Mouse (Mus musculus) stomach, embryonic 15.5 days (tissue): ENCODE results near the gene Unc119. TPM values are rescaled to one million over a fixed set of nuclear protein-coding genes. Genes with fewer than 3 reads are reported as not detected.
A peak's percentile ranks its signal among the peaks of the same experiment; 100 is the strongest.

ENCODE experiments used
- ATAC-seq: fragments of 200-750 bp; cut with Nextera tagmentation; 2 replicates; pipeline ENCODE4 v1.8.0; 2017; ENCODE audit warnings: low read depth, moderate number of reproducible peaks, moderate TSS enrichment; ENCODE audit not compliant: insufficient read depth, low FRiP score
- H3K27ac ChIP-seq: fragments of 300-500 bp; sonication (generic); 2 replicates; pipeline ENCODE4 v1.5.1; 2015; ENCODE audit warnings: mild to moderate bottlenecking, inconsistent platforms
- H3K27me3 ChIP-seq: fragments of 300-500 bp; sonication (generic); replicated peaks from 2 replicates; pipeline ENCODE4 v1.6.1; 2015; ENCODE audit warnings: inconsistent platforms
- H3K36me3 ChIP-seq: fragments of 300-500 bp; sonication (generic); 2 replicates; pipeline ENCODE4 v1.6.1; 2015; ENCODE audit warnings: inconsistent platforms
- H3K4me1 ChIP-seq: fragments of 300-500 bp; sonication (generic); 2 replicates; pipeline ENCODE4 v1.6.1; 2015; ENCODE audit warnings: inconsistent platforms
- H3K4me2 ChIP-seq: fragments of 300-500 bp; sonication (generic); 2 replicates; pipeline ENCODE4 v1.6.1; 2015; ENCODE audit warnings: mild to moderate bottlenecking, inconsistent platforms
- H3K4me3 ChIP-seq: fragments of 300-500 bp; sonication (generic); replicated peaks from 2 replicates; pipeline ENCODE4 v1.5.1; 2015; ENCODE audit warnings: inconsistent platforms
- H3K9ac ChIP-seq: fragments of 300-500 bp; sonication (generic); 2 replicates; pipeline ENCODE4 v1.6.1; 2015; ENCODE audit warnings: inconsistent platforms
- H3K9me3 ChIP-seq: fragments of 300-500 bp; sonication (generic); 2 replicates; pipeline ENCODE4 v1.6.1; 2016; ENCODE audit warnings: inconsistent platforms
- WGBS: fragments of 180-500 bp; shearing (Covaris S2); methylation state at CpG from one replicate; pipeline ENCODE4 v1.1.7; 2015; 5-methylcytosine and 5-hydroxymethylcytosine counted together
- polyA plus RNA-seq: library from polyadenylated mRNA; unstranded; fragments of >200 nt; fragmentation: Nextera tagmentation; extraction: Ambion mirVana; gene quantifications from 2 replicates; pipeline ENCODE4 v1.2.1, GENCODE M21; 2015

Gene Unc119
- polyA plus RNA-seq, 1 experiment from 2014 or later: 34.1 TPM

GRCm38 (mm10) chr11:78358330-78359007 lies 15.2 kb downstream of the Unc119 start:
- no peak for ATAC-seq
- no peaks in the 10 kb centered on the region for H3K4me1 ChIP-seq
- WGBS: 15% methylated on average over 22 of the region's 22 CpGs

GRCm38 (mm10) chr11:78360125-78360788 lies 17.0 kb downstream of the Unc119 start:
- no peaks in the 10 kb centered on the region for H3K4me1 ChIP-seq
- H3K27me3 ChIP-seq: no peaks in the 10 kb centered on the region
- 8% methylated on average over 13 of the region's 13 CpGs for WGBS
- no peaks in the 10 kb centered on the region for H3K9me3 ChIP-seq
- no peak overlapping the region for H3K27ac ChIP-seq
- peak overlapping the region; percentile 34 for H3K4me3 ChIP-seq
- H3K9ac ChIP-seq: no peak overlapping the region
- peak overlapping the region; percentile 54 for H3K4me2 ChIP-seq
- H3K36me3 ChIP-seq: no peaks in the 10 kb centered on the region
- ATAC-seq: peak; percentile 38; the same call in 1 of the 2 replicates

More at GRCm38 (mm10) chr11:78358330-78359007, 15.2 kb downstream of the Unc119 start:
- no peaks in the 10 kb centered on the region for H3K9me3 ChIP-seq
- H3K27me3 ChIP-seq: no peaks in the 10 kb centered on the region
- no peak overlapping the region for H3K27ac ChIP-seq
- no peaks in the 10 kb centered on the region for H3K36me3 ChIP-seq
- no peak overlapping the region for H3K4me2 ChIP-seq
- no peak overlapping the region for H3K9ac ChIP-seq
- no peak overlapping the region for H3K4me3 ChIP-seq

- Histone ChIP-seq H3K4me3 (no peak overlapping the region), H3K9me3 (no peaks in the 10 kb centered on the region), H3K27ac (no peak overlapping the region), H3K4me2 (peak overlapping the region; percentile 54; the same call in 1 of the 2 replicates), H3K36me3 (no peaks in the 10 kb centered on the region), H3K4me1 (no peaks in the 10 kb centered on the region), H3K27me3 (no peaks in the 10 kb centered on the region), H3K9ac (no peak overlapping the region)
- 60% methylated on average over 2 of the region's 2 CpGs for WGBS
- no peak for ATAC-seq
These were observed 17.5 kb downstream of the Unc119 start for GRCm38 (mm10) chr11:78360789-78361131.

GRCm38 (mm10) chr11:78363309-78364007 lies 20.2 kb downstream of the Unc119 start:
- H3K27ac ChIP-seq: no peak overlapping the region
- no peak for ATAC-seq

GRCm38 (mm10) chr11:78364103-78364502 lies 20.8 kb downstream of the Unc119 start:
- Histone ChIP-seq H3K36me3 (no peaks in the 10 kb centered on the region), H3K27me3 (no peaks in the 10 kb centered on the region), H3K4me1 (no peaks in the 10 kb centered on the region), H3K4me3 (no peak overlapping the region), H3K9me3 (no peaks in the 10 kb centered on the region), H3K4me2 (no peak overlapping the region), H3K9ac (no peak overlapping the region), H3K27ac (no peak overlapping the region)
- no peak for ATAC-seq
- 27% methylated on average over 8 of the region's 8 CpGs for WGBS

More at GRCm38 (mm10) chr11:78363309-78364007, 20.2 kb downstream of the Unc119 start:
- Histone ChIP-seq H3K4me3 (no peak overlapping the region), H3K4me2 (no peak overlapping the region), H3K9me3 (no peaks in the 10 kb centered on the region), H3K36me3 (no peaks in the 10 kb centered on the region), H3K27me3 (no peaks in the 10 kb centered on the region), H3K4me1 (no peaks in the 10 kb centered on the region), H3K9ac (no peak overlapping the region)
- 73% methylated on average over 13 of the region's 13 CpGs for WGBS

DNA sequence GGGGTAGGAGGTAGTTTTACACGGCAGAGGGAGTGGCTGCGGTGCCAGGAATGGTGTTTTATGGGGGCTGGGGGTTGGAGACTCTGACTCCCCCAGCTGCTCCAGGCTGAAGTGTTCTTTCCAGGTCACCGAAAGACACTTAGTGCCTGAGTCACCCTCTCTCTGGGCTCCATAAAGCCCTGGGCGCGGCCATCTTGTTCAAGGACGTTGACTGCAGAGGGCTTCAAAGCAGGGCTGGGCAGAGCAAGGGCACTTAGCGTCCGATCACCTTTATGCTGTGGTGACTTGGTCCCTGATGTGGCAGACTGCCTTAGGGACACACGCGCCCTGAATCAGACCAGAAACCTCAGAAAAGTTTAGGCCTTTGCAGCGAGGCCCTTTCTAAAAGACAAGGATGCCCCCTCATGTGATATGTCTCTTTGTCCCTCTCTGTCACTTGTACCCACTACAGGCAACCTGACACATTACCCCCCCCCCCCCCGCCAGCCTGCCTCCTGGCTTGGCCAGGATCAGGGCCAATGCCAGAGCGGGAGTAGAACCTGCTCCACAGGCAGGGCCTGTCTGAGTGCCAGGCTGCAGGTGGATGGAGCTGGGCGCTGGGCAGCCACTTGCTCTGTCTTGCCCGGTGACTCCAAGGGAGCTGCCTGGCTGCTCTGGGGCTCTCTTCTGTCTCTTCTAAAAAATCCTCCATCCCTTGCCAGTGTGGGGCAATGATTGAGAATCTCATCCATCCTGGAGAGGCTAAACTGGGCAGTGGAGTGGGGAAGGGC lies 24.4 kb downstream of the Unc119 start:
- no peak for ATAC-seq
- H3K4me3 ChIP-seq: no peak overlapping the region
- no peak overlapping the region for H3K27ac ChIP-seq
- no peak overlapping the region for H3K4me2 ChIP-seq
- no peaks in the 10 kb centered on the region for H3K36me3 ChIP-seq
- WGBS: 83% methylated on average over 15 of the region's 15 CpGs
- H3K27me3 ChIP-seq: no peaks in the 10 kb centered on the region
- peaks cover 7% of the 10 kb centered on the region; the same call in 1 of the 2 replicates for H3K4me1 ChIP-seq
- H3K9ac ChIP-seq: no peak overlapping the region
- no peaks in the 10 kb centered on the region for H3K9me3 ChIP-seq

DNA sequence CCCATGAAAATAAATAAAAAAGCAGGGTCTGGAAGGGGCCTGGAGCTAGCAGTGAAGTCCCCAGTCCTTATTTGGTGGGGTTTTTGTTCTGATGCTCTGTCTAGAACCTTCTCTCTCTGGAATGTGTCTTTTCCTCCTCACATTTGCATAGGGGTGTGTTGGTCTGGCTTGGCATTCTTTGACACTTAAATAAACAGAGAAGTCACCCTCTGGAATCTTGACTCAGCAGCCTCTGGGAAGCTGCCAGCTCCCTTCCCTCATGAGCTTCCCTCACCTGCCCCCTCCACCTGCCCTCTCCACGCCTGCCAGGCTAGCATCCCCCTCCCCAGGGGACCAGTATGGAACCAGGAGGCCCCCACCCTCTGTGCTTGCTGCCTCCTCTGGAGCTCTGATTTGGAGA lies 27.1 kb downstream of the Unc119 start:
- Histone ChIP-seq H3K36me3 (no peaks in the 10 kb centered on the region), H3K4me1 (peaks cover 7% of the 10 kb centered on the region; the same call in 1 of the 2 replicates), H3K27me3 (no peaks in the 10 kb centered on the region), H3K27ac (no peak overlapping the region), H3K9me3 (no peaks in the 10 kb centered on the region), H3K9ac (no peak overlapping the region), H3K4me2 (no peak overlapping the region), H3K4me3 (no peak overlapping the region)
- 48% methylated on average over 1 of the region's 1 CpGs for WGBS
- no peak for ATAC-seq

- no peak overlapping the region for H3K4me3 ChIP-seq
- H3K4me2 ChIP-seq: no peak overlapping the region
- no peak for ATAC-seq
- no peaks in the 10 kb centered on the region for H3K27me3 ChIP-seq
- H3K9me3 ChIP-seq: no peaks in the 10 kb centered on the region
- 90% methylated on average over 11 of the region's 11 CpGs for WGBS
- no peak overlapping the region for H3K27ac ChIP-seq
- no peak overlapping the region for H3K9ac ChIP-seq
- no peaks in the 10 kb centered on the region for H3K36me3 ChIP-seq
- peaks cover 7% of the 10 kb centered on the region; the same call in 1 of the 2 replicates for H3K4me1 ChIP-seq
These were observed 28.4 kb downstream of the Unc119 start for GRCm38 (mm10) chr11:78371711-78372110.

DNA sequence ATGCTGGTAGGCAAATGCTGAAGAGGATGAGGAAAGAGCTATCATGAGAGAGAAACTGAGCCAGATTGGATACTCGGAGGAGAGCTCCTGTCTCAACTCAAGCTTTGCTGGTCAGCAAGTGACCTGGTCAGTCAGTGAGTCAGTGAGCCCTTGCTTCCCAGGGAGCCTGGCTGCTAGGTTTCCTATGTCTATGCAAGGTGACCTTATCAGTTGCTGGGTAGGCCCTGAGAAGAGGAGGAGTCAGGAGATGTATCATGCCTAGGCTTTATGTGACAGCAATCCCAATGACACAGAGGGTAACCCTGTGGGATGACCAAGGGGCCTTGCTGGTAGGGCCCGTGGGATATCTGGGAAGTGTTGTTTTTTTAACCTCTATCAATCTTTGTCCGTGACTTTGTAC lies 28.9 kb downstream of the Unc119 start:
- Histone ChIP-seq H3K9ac (no peak overlapping the region), H3K27me3 (no peaks in the 10 kb centered on the region), H3K9me3 (no peaks in the 10 kb centered on the region), H3K27ac (no peak overlapping the region), H3K36me3 (no peaks in the 10 kb centered on the region), H3K4me3 (no peak overlapping the region), H3K4me2 (no peak overlapping the region), H3K4me1 (peaks cover 7% of the 10 kb centered on the region; the same call in 1 of the 2 replicates)
- WGBS: 61% methylated on average over 3 of the region's 3 CpGs
- no peak for ATAC-seq

GRCm38 (mm10) chr11:78372610-78373009 lies 29.3 kb downstream of the Unc119 start:
- Histone ChIP-seq H3K36me3 (no peaks in the 10 kb centered on the region), H3K4me2 (no peak overlapping the region), H3K9ac (no peak overlapping the region), H3K4me1 (peaks cover 7% of the 10 kb centered on the region; the same call in 1 of the 2 replicates), H3K27ac (no peak overlapping the region), H3K9me3 (no peaks in the 10 kb centered on the region), H3K4me3 (no peak overlapping the region), H3K27me3 (no peaks in the 10 kb centered on the region)
- 47% methylated on average over 7 of the region's 7 CpGs for WGBS
- ATAC-seq: no peak

DNA sequence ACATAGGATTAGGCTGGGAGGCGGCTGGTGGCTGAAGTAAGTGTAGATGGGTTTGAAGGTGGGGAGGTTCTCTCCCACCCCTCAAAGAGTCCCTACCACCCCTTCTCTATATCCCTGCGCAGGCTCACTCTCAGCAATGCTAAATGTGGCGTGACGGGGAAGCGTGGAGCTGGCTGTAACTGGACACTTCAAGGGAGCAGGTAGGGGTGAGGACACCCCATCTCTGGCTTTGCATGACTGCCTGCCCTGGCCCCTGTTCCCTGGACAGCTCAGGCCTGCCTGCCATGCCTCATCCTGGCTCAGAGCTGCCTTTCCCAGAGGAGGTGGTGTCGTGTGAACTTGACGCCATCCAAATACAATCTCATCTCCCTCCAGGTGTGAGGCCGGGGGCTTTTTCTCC lies 30.9 kb downstream of the Unc119 start:
- Histone ChIP-seq H3K4me3 (no peak overlapping the region), H3K4me1 (peaks cover 7% of the 10 kb centered on the region; the same call in 1 of the 2 replicates), H3K36me3 (no peaks in the 10 kb centered on the region), H3K27me3 (no peaks in the 10 kb centered on the region), H3K9me3 (no peaks in the 10 kb centered on the region), H3K27ac (no peak overlapping the region), H3K9ac (no peak overlapping the region), H3K4me2 (no peak overlapping the region)
- WGBS: 75% methylated on average over 8 of the region's 8 CpGs
- no peak for ATAC-seq
